Mouse (Mus musculus) liver, postnatal 0 days (tissue): ENCODE data around the gene Scel.

Experiments used
- CTCF ChIP-seq: sonication (generic); IDR thresholded peaks from 2 replicates; pipeline ENCODE4 v1.5.1; 2016; ENCODE audit warnings: antibody characterized with exemption, low read depth
- EP300 ChIP-seq: IDR thresholded peaks from 2 replicates; pipeline ENCODE4 v1.6.1; 2016; ENCODE audit warnings: antibody characterized with exemption, low read depth, mild to moderate bottlenecking

- TF ChIP-seq EP300: no peak
- no peak for TF ChIP-seq CTCF
These were observed 139.4 kb downstream of the Scel start for GRCm38 (mm10) chr14:103652524-103652923.
